ENCODE assay signal across 9 mouse cellular contexts in the genomic region with DNA sequence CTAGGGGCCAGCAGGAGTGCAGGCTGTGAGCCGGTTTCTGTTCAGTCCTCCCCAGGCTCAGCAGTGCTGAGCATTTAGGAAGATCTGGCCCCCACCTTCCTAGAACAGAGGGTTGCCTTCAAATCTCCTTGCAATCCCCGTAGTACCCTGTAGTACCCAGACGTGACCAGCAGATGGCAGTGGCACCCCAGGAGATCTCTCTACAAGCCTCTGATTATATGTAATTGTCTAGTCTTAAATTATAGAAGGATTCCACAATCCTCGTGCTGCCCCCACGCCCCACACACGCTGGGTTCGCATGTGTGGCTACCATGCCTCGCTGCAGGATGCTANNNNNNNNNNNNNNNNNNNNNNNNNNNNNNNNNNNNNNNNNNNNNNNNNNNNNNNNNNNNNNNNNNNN. TPM values are rescaled to one million over a fixed set of nuclear protein-coding genes. Genes with fewer than 3 reads are reported as not detected.
DNase-seq lines count a peak whose midpoint lies in the region; ATAC-seq and TF ChIP-seq lines count a peak whose summit lies in the region.
"Had no signal": no experiment of that assay in that cellular context is flagged by ENCODE, and none has a peak within 500 bp of the region (broad histone marks: within the 10 kb centered on the region; RNA-seq: fewer than 3 reads in every experiment).

No protein-coding gene starts in this region.

- TF ChIP-seq CTCF in bone marrow, adult 2 months (IDR thresholded peaks at IDR 0.05; ENCODE audit: control insufficient read depth, insufficient read depth, low read length) = peak; percentile 78
- peak; percentile 44 for TF ChIP-seq CTCF in embryonic fibroblast, embryonic 13.5 days (IDR thresholded peaks at IDR 0.05; ENCODE audit: borderline replicate concordance, insufficient read depth, low read length)
- TF ChIP-seq CTCF in midbrain, postnatal 0 days (IDR thresholded peaks at IDR 0.05) = peak; percentile 94
- TF ChIP-seq CTCF in spleen, adult 2 months (IDR thresholded peaks at IDR 0.05; ENCODE audit: extremely low read depth, insufficient read depth, insufficient read length, insufficient replicate concordance) = peak; percentile 64; the same call in 1 of the 2 replicates

- H3K9ac ChIP-seq in heart, embryonic 11.5 days (ENCODE audit: low read depth, low read length) = no peak overlapping the region
- peak overlapping the region; percentile 30; the same call in 1 of the 2 replicates for H3K9ac ChIP-seq in hindbrain, embryonic 13.5 days
- H3K9ac ChIP-seq in midbrain, postnatal 0 days (replicated peaks; ENCODE audit: low read length, poor library complexity, severe bottlenecking) = no peak overlapping the region

- no peak for TF ChIP-seq POLR2A in bone marrow, adult 2 months (IDR thresholded peaks at IDR 0.05; ENCODE audit: borderline replicate concordance, control insufficient read depth, low read depth, low read length)
- no peak for TF ChIP-seq POLR2A in embryonic fibroblast, embryonic 13.5 days (IDR thresholded peaks at IDR 0.05; ENCODE audit: low read depth, low read length)
- no peak for TF ChIP-seq POLR2A in spleen, adult 2 months (IDR thresholded peaks at IDR 0.05; ENCODE audit: low read depth, low read length)

- no peak overlapping the region for H3K4me3 ChIP-seq in heart, embryonic 11.5 days (ENCODE audit: low read depth, low read length)
- no peak overlapping the region for H3K4me3 ChIP-seq in bone marrow, adult 2 months (replicated peaks; ENCODE audit: control insufficient read depth, low read depth, low read length)
- H3K4me3 ChIP-seq in embryonic fibroblast, embryonic 13.5 days (ENCODE audit: insufficient read depth, low read length) = no peak overlapping the region
- H3K4me3 ChIP-seq in hindbrain, embryonic 13.5 days = no peak overlapping the region
- no peak overlapping the region for H3K4me3 ChIP-seq in midbrain, postnatal 0 days (ENCODE audit: low read depth, low read length)
- no peak overlapping the region for H3K4me3 ChIP-seq in spleen, adult 2 months (ENCODE audit: extremely low read depth, insufficient read depth, insufficient read length)

- H3K27me3 ChIP-seq in heart, embryonic 11.5 days (ENCODE audit: control insufficient read depth, insufficient read depth, low read length) = peaks cover 59% of the 10 kb centered on the region
- peaks cover 34% of the 10 kb centered on the region for H3K27me3 ChIP-seq in hindbrain, embryonic 13.5 days
- peaks cover 5% of the 10 kb centered on the region; the same call in 1 of the 2 replicates for H3K27me3 ChIP-seq in midbrain, postnatal 0 days (ENCODE audit: insufficient read depth, low read length)
- H3K27me3 ChIP-seq in spleen, adult 2 months (ENCODE audit: control insufficient read depth, insufficient read depth, low read length) = no peaks in the 10 kb centered on the region

- 3% methylated on average over 8 of the region's 8 CpGs for whole genome bisulfite sequencing in heart, embryonic 11.5 days (ENCODE audit: insufficient replicate concordance)
- under 1% methylated on average over 8 of the region's 8 CpGs for WGBS in bone marrow, adult 2 months
- 2% methylated on average over 8 of the region's 8 CpGs for WGBS in hindbrain, embryonic 13.5 days
- 0% methylated on average over 8 of the region's 8 CpGs for whole genome bisulfite sequencing in midbrain, postnatal 0 days
- 3% methylated on average over 8 of the region's 8 CpGs for WGBS in spleen, adult 2 months

- H3K4me2 ChIP-seq in heart, embryonic 11.5 days = no peak overlapping the region
- no peak overlapping the region; the same call in 1 of the 2 replicates for H3K4me2 ChIP-seq in hindbrain, embryonic 13.5 days
- H3K4me2 ChIP-seq in midbrain, postnatal 0 days (ENCODE audit: low read depth, low read length, poor library complexity, severe bottlenecking) = no peak overlapping the region

- intact Hi-C loops in left cerebral cortex, postnatal 25 days (cut with DNase I) = loop anchor here (5.0 to 10.0 kb wide), 2 partner anchors 429 to 622 kb away; no protein-coding TSS in a partner anchor

- H3K9me3 ChIP-seq in heart, embryonic 11.5 days (replicated peaks; ENCODE audit: control insufficient read depth, low read length) = no peaks in the 10 kb centered on the region
- H3K9me3 ChIP-seq in hindbrain, embryonic 13.5 days = no peaks in the 10 kb centered on the region
- H3K9me3 ChIP-seq in midbrain, postnatal 0 days (ENCODE audit: low read length) = no peaks in the 10 kb centered on the region

- no peaks in the 10 kb centered on the region for H3K36me3 ChIP-seq in heart, embryonic 11.5 days (ENCODE audit: control insufficient read depth, insufficient read depth, low read length)
- H3K36me3 ChIP-seq in hindbrain, embryonic 13.5 days = peaks cover 18% of the 10 kb centered on the region
- H3K36me3 ChIP-seq in midbrain, postnatal 0 days (ENCODE audit: insufficient read depth, low read length) = peaks cover 8% of the 10 kb centered on the region
- H3K36me3 ChIP-seq in spleen, adult 2 months (ENCODE audit: control insufficient read depth, insufficient read depth, low read length) = no peaks in the 10 kb centered on the region

- ATAC-seq in heart, embryonic 11.5 days (replicated peaks; ENCODE audit: insufficient number of reproducible peaks, low FRiP score, low TSS enrichment) = no peak
- ATAC-seq in hindbrain, embryonic 13.5 days (ENCODE audit: low FRiP score) = peak; percentile 43; the same call in 1 of the 2 replicates
- ATAC-seq in midbrain, postnatal 0 days (ENCODE audit: low FRiP score) = 0 out of 2 replicates have a peak, but pooled peaks have one; percentile 9

- H3K27ac ChIP-seq in heart, embryonic 11.5 days (ENCODE audit: low read depth, low read length) = no peak overlapping the region
- H3K27ac ChIP-seq in bone marrow, adult 2 months (ENCODE audit: control insufficient read depth, insufficient read depth, low read depth, low read length, poor library complexity) = no peak overlapping the region
- no peak overlapping the region for H3K27ac ChIP-seq in embryonic fibroblast, embryonic 13.5 days (ENCODE audit: insufficient read depth, low read length)
- H3K27ac ChIP-seq in hindbrain, embryonic 13.5 days = no peak overlapping the region
- H3K27ac ChIP-seq in midbrain, postnatal 0 days (ENCODE audit: low read depth, low read length) = peak overlapping the region; percentile 53; the same call in 1 of the 2 replicates
- H3K27ac ChIP-seq in spleen, adult 2 months (ENCODE audit: insufficient read depth, low read length) = no peak overlapping the region
- H3K27ac ChIP-seq: macrophage had no signal

- DNase-seq in heart, adult 18-20 months = peak; percentile 35 to 83
- DNase-seq in left cerebral cortex, postnatal 25 days (ENCODE audit: low spot score in 2 of 2) = peak; percentile 84 to 91
- DNase-seq in midbrain, postnatal 0 days (ENCODE audit: low spot score) = peak; percentile 78
- peak; percentile 14 to 57 for DNase-seq in spleen, adult 2 months (ENCODE audit: low read depth in 1 of 2, low spot score in 2 of 2)

- H3K4me1 ChIP-seq in heart, embryonic 11.5 days (ENCODE audit: control insufficient read depth, insufficient read depth, low read length) = no peaks in the 10 kb centered on the region
- H3K4me1 ChIP-seq in bone marrow, adult 2 months (ENCODE audit: control insufficient read depth, insufficient read depth, low read length) = no peaks in the 10 kb centered on the region
- H3K4me1 ChIP-seq in embryonic fibroblast, embryonic 13.5 days (ENCODE audit: control insufficient read depth, insufficient read depth, low read length) = no peaks in the 10 kb centered on the region
- H3K4me1 ChIP-seq in hindbrain, embryonic 13.5 days (replicated peaks) = peaks cover 19% of the 10 kb centered on the region
- H3K4me1 ChIP-seq in midbrain, postnatal 0 days (ENCODE audit: insufficient read depth, low read length) = no peaks in the 10 kb centered on the region
- H3K4me1 ChIP-seq in spleen, adult 2 months (ENCODE audit: control insufficient read depth, insufficient read depth, insufficient read length) = no peaks in the 10 kb centered on the region

RNA-seq across cellular contexts. Expression of gene Gm6588, which starts 16.2 kb away (rescaled TPM):
- total RNA-seq in heart, adult 18-20 months (2021) = not detected
- not detected in 2 replicates for polyA plus RNA-seq in heart, embryonic 11.5 days (2014; fragmentation: Nextera tagmentation; extraction: Ambion mirVana)
- polyA plus RNA-seq in bone marrow, adult 2 months (2011; ENCODE audit: insufficient read depth, insufficient read length, low replicate concordance, missing spikeins) = not detected in 2 replicates
- polyA plus RNA-seq in embryonic fibroblast, embryonic 13.5 days (2011; ENCODE audit: insufficient read length, low read depth, missing spikeins) = not detected in 2 replicates
- 0.78 and 1.2 TPM in 2 replicates for polyA plus RNA-seq in hindbrain, embryonic 13.5 days (2015; fragmentation: Nextera tagmentation; extraction: Ambion mirVana)
- not detected for total RNA-seq in left cerebral cortex, postnatal 25 days (2021)
- not detected in 2 replicates for total RNA-seq in midbrain, postnatal 0 days (2014; rRNA removed)
- 0.29 and 0.39 TPM in 2 replicates for polyA plus RNA-seq in midbrain, postnatal 0 days (2015; fragmentation: Nextera tagmentation; extraction: Ambion mirVana)
- not detected in 2 replicates for polyA plus RNA-seq in spleen, adult 2 months (2012; rRNA removed)
- polyA plus RNA-seq: macrophage had no signal

RNA-seq across cellular contexts. Expression of gene Asphd2, which starts 38.3 kb away (rescaled TPM):
- under 1 TPM; 0.42 to 0.87 TPM for total RNA-seq in heart, adult 18-20 months (2021)
- 4.8 and 5.4 TPM in 2 replicates for polyA plus RNA-seq in heart, embryonic 11.5 days (2014; fragmentation: Nextera tagmentation; extraction: Ambion mirVana)
- 1.5 TPM in 1 of 2 replicates, not detected in the other for polyA plus RNA-seq in bone marrow, adult 2 months (2011; ENCODE audit: insufficient read depth, insufficient read length, low replicate concordance, missing spikeins)
- polyA plus RNA-seq in embryonic fibroblast, embryonic 13.5 days (2011; ENCODE audit: insufficient read length, low read depth, missing spikeins) = 2.0 and 4.3 TPM in 2 replicates
- polyA plus RNA-seq in hindbrain, embryonic 13.5 days (2015; fragmentation: Nextera tagmentation; extraction: Ambion mirVana) = 35.5 and 37.7 TPM in 2 replicates
- 100 to 1,000 TPM; 176 TPM for total RNA-seq in left cerebral cortex, postnatal 25 days (2021)
- total RNA-seq in midbrain, postnatal 0 days (2014; rRNA removed) = 167 and 192 TPM in 2 replicates
- 153 and 162 TPM in 2 replicates for polyA plus RNA-seq in midbrain, postnatal 0 days (2015; fragmentation: Nextera tagmentation; extraction: Ambion mirVana)
- 0.19 and 0.23 TPM in 2 replicates for polyA plus RNA-seq in spleen, adult 2 months (2012; rRNA removed)
- polyA plus RNA-seq: macrophage had no signal

Comparison
In these comparisons a context has a peak if more than half of its experiments do, and no peak if none do; other contexts are left out.
1. DNase-seq: peak in every context shown above with its lines; median percentile 88 in left cerebral cortex, postnatal 25 days; 78 in midbrain, postnatal 0 days; 59 in heart, adult 18-20 months; 36 in spleen, adult 2 months.
2. CTCF ChIP-seq: peak in every context shown above with its lines; median percentile 94 in midbrain, postnatal 0 days; 78 in bone marrow, adult 2 months; 64 in spleen, adult 2 months; 44 in embryonic fibroblast, embryonic 13.5 days.